Mouse (Mus musculus) heart, postnatal 0 days (tissue): ENCODE results near the gene Ostf1.

Experiments used
- CTCF ChIP-seq: IDR thresholded peaks from 2 replicates; pipeline ENCODE4 v1.5.1; 2016; ENCODE audit warnings: antibody characterized with exemption, control low read depth, low read depth
- EP300 ChIP-seq: IDR thresholded peaks from 2 replicates; pipeline ENCODE4 v1.6.1; 2016; ENCODE audit warnings: antibody characterized with exemption, low read depth

DNA sequence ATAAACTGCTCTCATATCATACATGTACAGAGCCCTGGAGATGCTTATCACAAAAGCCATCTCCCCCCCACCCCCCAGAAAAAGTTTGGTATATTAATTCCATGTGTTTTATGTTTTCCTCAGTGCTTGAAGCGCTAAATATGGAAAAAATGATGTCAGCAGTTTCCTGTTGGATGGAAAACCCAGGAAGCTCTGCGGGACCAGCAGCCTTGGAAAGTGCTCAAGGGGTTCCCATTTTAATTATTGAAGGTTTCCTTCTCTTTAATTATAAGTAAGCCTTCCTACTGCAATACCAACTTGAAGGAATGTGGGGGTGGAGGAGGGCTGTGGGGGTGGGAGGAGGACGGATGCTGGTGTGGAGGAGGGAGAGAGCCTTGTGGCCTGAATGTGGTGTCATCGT is 9.4 kb upstream of the Ostf1 start:
- TF ChIP-seq CTCF (no peak), EP300 (no peak)
